Mouse (Mus musculus) G1E (cell line): Measurements from ENCODE around the gene Nat14.

Experiments
- CTCF ChIP-seq: IDR thresholded peaks from 2 replicates; pipeline ENCODE4 v1.5.1; 2012; ENCODE audit warnings: low read depth, low read length, inconsistent platforms, mixed read lengths
- GATA1 ChIP-seq: IDR thresholded peaks from 2 replicates; pipeline ENCODE4 v1.6.1; 2012; ENCODE audit warnings: borderline replicate concordance, low read length, inconsistent platforms, mixed read lengths
- POLR2AphosphoS5 ChIP-seq: IDR thresholded peaks from 2 replicates; pipeline ENCODE4 v1.6.1; 2012; ENCODE audit warnings: low read depth, low read length, inconsistent platforms; ENCODE audit not compliant: insufficient replicate concordance
- TAL1 ChIP-seq: conservative IDR thresholded peaks from 2 replicates; pipeline ENCODE4 v1.6.1; 2012; ENCODE audit warnings: low read depth, low read length, inconsistent platforms, mixed read lengths

- no peak for TF ChIP-seq TAL1
- no peak for TF ChIP-seq CTCF
- no peak for TF ChIP-seq GATA1
- TF ChIP-seq POLR2AphosphoS5 = no peak
These were observed 50.7 kb downstream of the Nat14 start for GRCm38 (mm10) chr7:4972321-4973047.
